Mouse (Mus musculus) E14TG2a.4 (cell line): ENCODE measurements around the gene Dnase2a.

ENCODE experiments used
- H3K27me3 ChIP-seq: 2 replicates; pipeline ENCODE4 v1.6.1; 2014; ENCODE audit warnings: low read length, control low read depth; ENCODE audit not compliant: insufficient read depth
- H3K36me3 ChIP-seq: 2 replicates; pipeline ENCODE4 v1.6.1; 2014; ENCODE audit warnings: low read length, control low read depth; ENCODE audit not compliant: insufficient read depth
- H3K4me1 ChIP-seq: replicated peaks from 2 replicates; pipeline ENCODE4 v1.6.1; 2014; ENCODE audit warnings: low read depth, low read length, control low read depth
- H3K4me3 ChIP-seq: replicated peaks from 2 replicates; pipeline ENCODE4 v1.5.1; 2014; ENCODE audit warnings: mild to moderate bottlenecking, low read length
- H3K9me3 ChIP-seq: 2 replicates; pipeline ENCODE4 v1.6.1; 2014; ENCODE audit warnings: low read length, control low read depth
- CTCF ChIP-seq: conservative IDR thresholded peaks from 2 replicates; pipeline ENCODE4 v1.5.1; 2014; ENCODE audit warnings: low read length
- NANOG ChIP-seq: IDR thresholded peaks from 2 replicates; pipeline ENCODE4 v1.6.1; 2014; ENCODE audit warnings: borderline replicate concordance, low read length, mixed read lengths
- POU5F1 ChIP-seq: IDR thresholded peaks from 2 replicates; pipeline ENCODE4 v1.6.1; 2014; ENCODE audit warnings: low read length, borderline replicate concordance

The Dnase2a gene

DNA sequence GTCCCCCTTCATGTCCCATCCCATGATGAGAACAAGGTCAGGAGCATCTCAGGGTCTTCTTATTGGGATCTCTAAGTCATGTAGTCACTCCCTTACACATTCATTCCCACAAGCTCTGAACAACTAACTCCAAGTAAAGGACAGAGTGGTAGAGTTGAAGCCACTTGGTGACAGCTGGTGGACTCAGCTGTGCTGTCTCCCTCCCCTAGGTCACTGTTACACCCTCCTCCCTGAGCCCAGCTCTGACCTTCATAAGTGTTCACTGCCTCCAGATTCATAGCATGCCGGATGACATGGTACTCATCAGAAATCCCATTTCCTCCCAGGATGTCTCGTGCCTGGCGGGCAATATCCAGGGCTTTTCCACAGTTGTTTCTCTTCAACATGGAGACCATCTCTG lies 20.1 kb upstream of the Dnase2a start:
- Histone ChIP-seq H3K27me3 (no peaks in the 10 kb centered on the region), H3K4me3 (no peak overlapping the region), H3K9me3 (no peaks in the 10 kb centered on the region), H3K36me3 (peaks cover 88% of the 10 kb centered on the region), H3K4me1 (peaks cover 13% of the 10 kb centered on the region)
- TF ChIP-seq CTCF (no peak), NANOG (no peak), POU5F1 (no peak)

DNA sequence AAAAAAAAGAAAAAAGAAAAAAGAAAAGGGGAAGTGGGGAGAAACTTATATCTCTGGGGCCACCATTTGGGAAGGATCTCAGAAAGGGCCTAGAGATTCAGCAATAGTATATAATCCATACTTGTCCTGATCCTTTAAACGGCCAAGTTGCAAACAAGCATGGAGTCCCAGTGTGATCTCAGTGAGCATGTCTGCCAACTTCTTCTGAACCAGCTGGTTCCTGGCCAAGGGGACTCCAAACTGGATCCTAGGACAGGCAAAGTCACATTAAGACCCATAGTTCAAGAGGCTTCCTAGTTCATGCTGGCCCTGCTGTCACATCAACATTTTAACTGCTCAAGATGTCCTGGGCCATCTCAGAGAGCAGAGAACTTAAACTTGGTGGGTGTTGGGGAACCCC lies 19.2 kb upstream of the Dnase2a start:
- peaks cover 81% of the 10 kb centered on the region for H3K36me3 ChIP-seq
- H3K27me3 ChIP-seq: no peaks in the 10 kb centered on the region
- TF ChIP-seq POU5F1: no peak
- TF ChIP-seq NANOG: no peak
- TF ChIP-seq CTCF: no peak
- H3K9me3 ChIP-seq: no peaks in the 10 kb centered on the region
- peaks cover 16% of the 10 kb centered on the region for H3K4me1 ChIP-seq
- H3K4me3 ChIP-seq: no peak overlapping the region

DNA sequence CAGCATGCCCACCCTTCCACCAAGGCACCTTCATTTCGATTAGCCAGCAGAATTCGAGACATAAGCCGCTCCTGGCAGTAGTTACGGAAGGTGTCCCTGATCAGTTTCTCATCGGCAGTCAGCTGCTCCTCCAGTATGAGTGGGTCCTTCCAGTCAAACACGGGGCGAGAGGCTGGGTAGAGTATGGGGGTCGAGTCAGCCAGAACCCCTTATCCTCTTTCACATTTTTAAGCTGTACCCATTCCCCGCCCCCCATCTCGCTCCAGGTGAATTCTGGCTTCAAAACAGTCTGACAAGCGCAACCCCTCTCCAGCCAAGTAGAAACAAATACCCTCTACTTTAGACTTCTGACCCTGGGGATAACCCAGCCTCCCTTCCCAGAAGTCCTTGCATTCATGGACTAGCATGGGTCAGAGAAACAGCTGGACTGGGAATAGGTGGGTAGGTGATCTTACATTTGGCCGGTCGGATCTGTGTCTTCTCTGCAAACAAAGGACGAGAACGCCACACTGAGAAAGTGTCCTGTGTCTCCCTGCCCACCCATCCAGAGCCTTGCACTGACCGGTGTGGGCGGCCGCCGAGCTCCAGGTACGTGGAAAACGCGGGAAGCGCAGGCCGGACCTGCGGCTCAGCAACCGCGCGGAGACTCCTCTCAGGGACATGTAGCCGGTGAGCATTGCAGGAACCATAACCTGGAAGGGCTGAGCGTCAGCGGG lies 15.2 kb upstream of the Dnase2a start:
- peak overlapping the region; percentile 90 for H3K4me3 ChIP-seq
- no peaks in the 10 kb centered on the region for H3K27me3 ChIP-seq
- H3K9me3 ChIP-seq: no peaks in the 10 kb centered on the region
- H3K4me1 ChIP-seq: peaks cover 31% of the 10 kb centered on the region
- peaks cover 49% of the 10 kb centered on the region for H3K36me3 ChIP-seq
- TF ChIP-seq CTCF: no peak
- no peak for TF ChIP-seq NANOG
- no peak for TF ChIP-seq POU5F1

DNA sequence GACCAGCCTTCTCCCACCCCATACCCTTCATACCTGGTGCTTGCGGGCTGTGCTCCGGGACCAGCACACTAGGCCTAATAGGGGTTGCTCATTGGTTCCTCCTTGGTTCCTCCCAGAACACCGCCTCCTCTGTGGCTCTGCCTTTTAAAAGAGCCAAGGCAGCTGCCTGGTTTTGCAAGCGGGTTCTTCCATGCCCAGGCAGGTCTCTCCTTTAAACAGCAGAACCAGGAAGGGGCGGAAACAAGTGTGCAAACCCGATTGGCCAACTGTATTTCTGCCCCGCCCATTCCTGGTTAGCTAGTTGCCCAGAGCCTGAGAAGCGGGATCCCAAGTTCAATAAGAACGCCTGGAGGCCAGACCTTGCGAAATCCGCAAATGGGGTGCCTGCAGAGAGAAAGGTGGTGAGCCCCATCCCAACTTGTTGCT lies 14.6 kb upstream of the Dnase2a start, which contains the start of gene Gcdh:
TSS of gene Gcdh (minus strand) at position 213 of the 426 bp plus-strand sequence.
- H3K9me3 ChIP-seq: no peaks in the 10 kb centered on the region
- peaks cover 43% of the 10 kb centered on the region for H3K36me3 ChIP-seq
- H3K4me3 ChIP-seq: peak within 1 kb of the TSS; percentile 90
- peaks cover 31% of the 10 kb centered on the region for H3K4me1 ChIP-seq
- no peaks in the 10 kb centered on the region for H3K27me3 ChIP-seq
- no peak for TF ChIP-seq CTCF
- TF ChIP-seq POU5F1: no peak
- no peak for TF ChIP-seq NANOG

DNA sequence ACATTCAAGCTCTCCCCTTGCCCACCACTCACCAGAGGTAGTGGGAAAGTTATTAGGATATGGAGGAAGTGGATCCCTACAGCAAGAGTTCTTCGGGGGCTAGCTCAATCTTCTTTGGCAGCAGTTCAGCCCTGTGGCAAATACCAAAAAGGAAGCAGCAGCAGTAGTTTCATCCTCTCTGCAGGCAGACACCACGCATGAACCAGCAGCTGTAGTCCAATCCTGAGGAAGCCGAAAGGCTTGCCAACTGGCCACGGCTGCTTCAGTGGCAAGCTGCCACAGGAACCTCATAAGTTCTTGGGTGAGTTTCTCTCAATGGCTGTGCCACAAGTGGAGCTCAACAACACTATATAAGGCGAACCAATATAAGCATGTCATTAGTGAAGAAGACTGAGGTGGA lies 12.4 kb upstream of the Dnase2a start:
- Histone ChIP-seq H3K9me3 (no peaks in the 10 kb centered on the region), H3K27me3 (0 out of 2 replicates have a peak, but pooled peaks cover 2% of the 10 kb centered on the region), H3K4me1 (peaks cover 33% of the 10 kb centered on the region), H3K4me3 (no peak overlapping the region), H3K36me3 (peaks cover 34% of the 10 kb centered on the region)
- TF ChIP-seq NANOG (no peak), CTCF (no peak), POU5F1 (no peak)

DNA sequence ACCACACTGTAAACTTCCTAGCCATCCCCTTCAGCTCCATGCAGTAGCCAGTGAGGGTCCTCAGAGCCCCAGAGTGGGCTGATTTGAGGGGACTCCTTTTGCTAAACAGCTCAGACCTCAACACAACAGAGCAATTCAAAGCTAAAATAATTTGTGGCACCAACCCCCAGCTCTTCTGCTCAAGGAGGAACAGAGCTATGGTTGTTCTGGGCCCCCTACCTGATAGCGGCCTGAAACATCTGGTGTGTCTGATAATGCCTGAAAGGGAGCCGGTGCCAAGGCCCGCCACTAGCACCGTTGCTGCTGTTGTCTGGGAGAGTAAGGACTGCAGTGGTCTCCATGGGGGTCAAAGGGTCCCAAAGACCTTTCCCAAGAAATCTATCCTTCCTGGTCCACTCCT lies 7.3 kb upstream of the Dnase2a start:
- TF ChIP-seq POU5F1 (no peak), CTCF (no peak), NANOG (no peak)
- no peak overlapping the region for H3K4me3 ChIP-seq
- H3K9me3 ChIP-seq: no peaks in the 10 kb centered on the region
- peaks cover 18% of the 10 kb centered on the region for H3K36me3 ChIP-seq
- H3K27me3 ChIP-seq: peaks cover 21% of the 10 kb centered on the region
- peaks cover 43% of the 10 kb centered on the region for H3K4me1 ChIP-seq

DNA sequence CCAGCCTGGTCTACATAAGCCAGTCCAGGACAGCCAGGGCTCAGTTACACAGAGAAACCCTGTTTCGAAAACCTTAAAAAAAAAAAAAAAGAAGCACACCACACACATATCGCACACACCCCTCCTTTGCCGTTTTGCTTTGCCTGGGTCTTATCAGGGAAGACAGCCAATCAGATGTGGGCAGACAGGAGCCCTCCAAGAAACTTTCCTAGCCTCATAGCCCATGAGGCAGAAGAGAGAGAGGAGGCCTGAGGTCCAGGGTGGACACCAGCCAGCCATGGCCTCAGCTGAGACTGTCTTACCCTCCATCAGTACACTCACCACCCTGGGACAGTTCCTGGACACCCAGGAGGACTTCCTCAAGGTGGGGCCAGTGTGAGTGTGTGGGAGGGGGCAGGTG lies 6.6 kb upstream of the Dnase2a start, which contains the start of gene Klf1:
TSS of gene Klf1 (plus strand) at position 177 of the 400 bp plus-strand sequence.
- peaks cover 21% of the 10 kb centered on the region for H3K27me3 ChIP-seq
- TF ChIP-seq POU5F1 (no peak), NANOG (no peak), CTCF (no peak)
- H3K4me1 ChIP-seq: peaks cover 46% of the 10 kb centered on the region
- no peaks in the 10 kb centered on the region for H3K9me3 ChIP-seq
- H3K4me3 ChIP-seq: peak within 1 kb of the TSS; percentile 93
- H3K36me3 ChIP-seq: peaks cover 12% of the 10 kb centered on the region; the same call in 1 of the 2 replicates

DNA sequence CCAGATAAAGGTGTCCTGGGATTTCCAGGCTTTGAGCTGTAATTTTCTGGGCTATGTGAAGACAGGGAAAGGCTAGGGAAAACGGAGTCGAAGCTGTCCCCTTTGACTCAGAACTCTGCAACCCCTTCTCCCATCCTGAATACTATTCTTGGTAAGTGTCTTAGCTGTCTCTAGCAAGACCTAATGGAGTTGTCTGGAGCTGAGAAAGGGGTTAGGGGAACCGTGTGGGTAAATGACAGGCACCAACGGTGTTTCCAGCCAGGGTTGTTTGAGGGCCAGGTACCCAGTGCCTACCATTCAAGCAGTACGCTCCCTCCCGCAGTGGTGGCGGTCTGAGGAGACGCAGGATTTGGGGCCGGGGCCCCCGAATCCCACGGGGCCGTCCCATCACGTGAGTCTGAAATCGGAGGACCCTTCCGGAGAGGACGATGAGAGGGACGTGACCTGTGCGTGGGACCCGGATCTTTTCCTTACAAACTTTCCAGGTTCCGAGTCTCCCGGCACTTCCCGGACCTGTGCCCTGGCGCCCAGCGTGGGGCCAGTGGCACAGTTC lies 5.9 kb upstream of the Dnase2a start:
- peak overlapping the region; percentile 93 for H3K4me3 ChIP-seq
- H3K27me3 ChIP-seq: peaks cover 21% of the 10 kb centered on the region
- TF ChIP-seq CTCF (no peak), NANOG (no peak), POU5F1 (no peak)
- H3K36me3 ChIP-seq: peaks cover 12% of the 10 kb centered on the region; the same call in 1 of the 2 replicates
- no peaks in the 10 kb centered on the region for H3K9me3 ChIP-seq
- peaks cover 52% of the 10 kb centered on the region for H3K4me1 ChIP-seq

DNA sequence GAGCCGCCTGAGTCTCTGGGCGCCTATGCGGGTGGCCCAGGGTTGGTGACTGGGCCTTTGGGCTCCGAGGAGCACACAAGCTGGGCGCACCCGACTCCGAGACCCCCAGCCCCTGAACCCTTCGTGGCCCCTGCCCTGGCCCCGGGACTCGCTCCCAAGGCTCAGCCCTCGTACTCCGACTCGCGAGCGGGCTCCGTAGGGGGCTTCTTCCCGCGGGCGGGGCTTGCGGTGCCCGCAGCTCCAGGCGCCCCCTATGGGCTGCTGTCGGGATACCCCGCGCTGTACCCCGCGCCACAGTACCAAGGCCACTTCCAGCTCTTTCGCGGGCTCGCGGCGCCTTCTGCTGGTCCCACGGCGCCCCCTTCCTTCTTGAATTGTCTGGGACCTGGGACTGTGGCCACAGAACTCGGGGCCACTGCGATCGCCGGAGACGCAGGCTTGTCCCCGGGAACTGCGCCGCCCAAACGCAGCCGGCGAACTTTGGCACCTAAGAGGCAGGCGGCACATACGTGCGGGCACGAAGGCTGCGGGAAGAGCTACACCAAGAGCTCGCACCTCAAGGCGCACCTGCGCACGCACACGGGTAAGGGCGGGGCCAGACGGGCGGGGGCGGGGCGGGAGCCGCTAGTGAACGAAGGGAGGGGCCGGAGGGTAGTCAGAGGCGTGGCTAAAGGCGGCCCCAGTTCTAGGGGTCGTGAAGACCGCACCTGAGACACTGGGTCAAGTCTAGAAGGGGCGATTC lies 5.3 kb upstream of the Dnase2a start:
- peaks cover 12% of the 10 kb centered on the region; the same call in 1 of the 2 replicates for H3K36me3 ChIP-seq
- TF ChIP-seq NANOG: no peak
- peak; percentile 22; the same call in 1 of the 2 replicates for TF ChIP-seq CTCF
- TF ChIP-seq POU5F1: no peak
- H3K9me3 ChIP-seq: no peaks in the 10 kb centered on the region
- H3K4me3 ChIP-seq: peak overlapping the region; percentile 93
- peaks cover 51% of the 10 kb centered on the region for H3K4me1 ChIP-seq
- peaks cover 21% of the 10 kb centered on the region for H3K27me3 ChIP-seq
